Mouse (Mus musculus) testis, adult 2 months (tissue): ENCODE measurements at regions not wholly inside any gene's neighbourhood (a gene's known extent, or its start where the extent isn't known, plus 50 kb on each side); places are given as distances from the start of the nearest gene placed in this dataset.

ENCODE experiments used
- CTCF ChIP-seq: fragments of 200-500 bp; IDR thresholded peaks from 2 replicates; pipeline ENCODE4 v1.5.1; 2012; ENCODE audit warnings: low read depth, mild to moderate bottlenecking, inconsistent platforms, low read length, moderate library complexity; ENCODE audit not compliant: control insufficient read depth, insufficient read depth, insufficient replicate concordance
- POLR2A ChIP-seq: fragments of 200-500 bp; IDR thresholded peaks from 2 replicates; pipeline ENCODE4 v1.6.1; 2012; ENCODE audit warnings: low read depth, mild to moderate bottlenecking, inconsistent platforms, low read length, moderate library complexity; ENCODE audit not compliant: control insufficient read depth

- no peak for TF ChIP-seq POLR2A
- TF ChIP-seq CTCF, result peak; percentile 39; the same call in 1 of the 2 replicates
Measured at GRCm38 (mm10) chr16:50799145-50799794, 208.3 kb upstream of the Ccdc54 start.
